Mouse (Mus musculus) kidney, embryonic 16.5 days (tissue): Measurements from ENCODE around the gene Gm11937. TPM values are rescaled to one million over a fixed set of nuclear protein-coding genes. Genes with fewer than 3 reads are reported as not detected.
"Not testable (repeated sequence)": the region's sequence is repeated elsewhere in the genome, so short reads cannot be mapped to it uniquely, and the experiment has no call there.

Experiments
- ATAC-seq: fragments of 200-750 bp; cut with Nextera tagmentation; 2 replicates; pipeline ENCODE4 v1.8.0; 2017; ENCODE audit warnings: moderate TSS enrichment; ENCODE audit not compliant: low FRiP score, low TSS enrichment
- H3K27ac ChIP-seq: fragments of 300-500 bp; sonication (generic); 2 replicates; pipeline ENCODE4 v1.5.1; 2014; ENCODE audit warnings: low read length
- H3K27me3 ChIP-seq: fragments of 300-500 bp; sonication (generic); 2 replicates; pipeline ENCODE4 v1.6.1; 2014; ENCODE audit warnings: low read length, control low read depth, mixed read lengths; ENCODE audit not compliant: insufficient read depth
- H3K36me3 ChIP-seq: fragments of 300-500 bp; sonication (generic); 2 replicates; pipeline ENCODE4 v1.6.1; 2014; ENCODE audit warnings: low read length, control low read depth, mixed read lengths; ENCODE audit not compliant: insufficient read depth
- H3K4me1 ChIP-seq: fragments of 300-500 bp; sonication (generic); 2 replicates; pipeline ENCODE4 v1.6.1; 2014; ENCODE audit warnings: low read length, control low read depth, mixed read lengths; ENCODE audit not compliant: insufficient read depth
- H3K4me2 ChIP-seq: fragments of 300-500 bp; sonication (generic); replicated peaks from 2 replicates; pipeline ENCODE4 v1.6.1; 2014; ENCODE audit warnings: low read depth, low read length
- H3K4me3 ChIP-seq: fragments of 300-500 bp; sonication (generic); 2 replicates; pipeline ENCODE4 v1.5.1; 2014; ENCODE audit warnings: mild to moderate bottlenecking, low read length
- H3K9ac ChIP-seq: fragments of 300-500 bp; sonication (generic); replicated peaks from 2 replicates; pipeline ENCODE4 v1.6.1; 2014; ENCODE audit warnings: low read length
- H3K9me3 ChIP-seq: fragments of 300-500 bp; sonication (generic); 2 replicates; pipeline ENCODE4 v1.6.1; 2016; ENCODE audit warnings: low read length, control low read depth
- WGBS: fragments of 180-500 bp; shearing (Covaris S2); extraction: QIAGEN DNeasy Blood & Tissue Kit; methylation state at CpG from one replicate; pipeline ENCODE4 v1.1.7; 2014; 5-methylcytosine and 5-hydroxymethylcytosine counted together
- polyA plus RNA-seq: library from polyadenylated mRNA; unstranded; fragments of >200 nt; fragmentation: Nextera tagmentation; extraction: Ambion mirVana; gene quantifications from 2 replicates; pipeline ENCODE4 v1.2.1, GENCODE M21; 2015

Gm11937 gene
- not detected in 2 replicates for polyA plus RNA-seq

DNA sequence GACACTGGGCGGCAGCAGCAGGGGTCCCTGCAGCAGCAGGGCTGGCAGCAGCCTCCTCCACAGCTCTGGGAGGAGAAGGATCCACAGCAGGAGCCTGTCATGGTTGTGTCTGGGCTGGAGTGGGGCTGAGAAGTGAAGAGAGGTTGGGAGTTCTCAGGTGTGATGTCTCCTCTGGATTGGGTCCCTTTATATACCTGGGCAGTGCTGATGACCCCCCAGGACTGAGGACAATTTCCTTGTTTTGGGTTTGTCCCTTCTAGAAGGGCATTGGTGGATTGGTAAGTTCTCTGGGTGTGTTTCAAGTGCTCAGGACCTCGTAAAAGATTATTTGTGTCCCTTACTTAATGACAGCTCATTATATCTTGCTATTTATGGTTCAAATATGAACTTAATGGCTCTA lies at the start of gene Gm11937:
Gm11937 (minus strand) TSS at position 101 of the 400 bp plus-strand sequence.
- not testable (repeated sequence) for H3K27ac ChIP-seq, ATAC-seq, H3K9ac ChIP-seq, H3K4me1 ChIP-seq, H3K27me3 ChIP-seq, H3K9me3 ChIP-seq, H3K36me3 ChIP-seq, H3K4me3 ChIP-seq, H3K4me2 ChIP-seq
- WGBS = 43% methylated on average over 2 of the region's 2 CpGs

DNA sequence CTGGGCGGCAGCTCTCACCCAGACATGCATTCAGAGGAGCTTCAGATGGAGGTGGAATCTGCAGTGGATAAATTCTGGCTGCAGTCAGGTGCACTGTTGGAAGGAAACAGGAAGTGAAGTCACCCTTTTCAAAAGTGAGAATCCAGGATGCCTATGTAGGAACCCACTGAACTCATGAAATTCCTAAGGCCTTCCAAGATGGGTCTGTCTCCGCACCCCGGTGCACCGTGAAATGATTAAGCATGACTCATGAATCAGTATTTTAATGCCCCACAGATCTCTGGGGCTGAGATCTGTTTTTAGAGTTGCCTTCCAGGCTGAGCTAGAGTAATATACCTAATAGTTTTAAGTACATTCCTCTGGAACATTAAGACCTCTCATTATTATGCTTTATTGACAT lies 49.3 kb upstream of the Gm11937 start:
- Histone ChIP-seq H3K4me3 (no peak overlapping the region), H3K9ac (no peak overlapping the region), H3K27ac (no peak overlapping the region), H3K4me2 (no peak overlapping the region), H3K9me3 (no peaks in the 10 kb centered on the region), H3K27me3 (no peaks in the 10 kb centered on the region), H3K36me3 (no peaks in the 10 kb centered on the region), H3K4me1 (no peaks in the 10 kb centered on the region)
- no peak for ATAC-seq
- WGBS = 76% methylated on average over 4 of the region's 4 CpGs

DNA sequence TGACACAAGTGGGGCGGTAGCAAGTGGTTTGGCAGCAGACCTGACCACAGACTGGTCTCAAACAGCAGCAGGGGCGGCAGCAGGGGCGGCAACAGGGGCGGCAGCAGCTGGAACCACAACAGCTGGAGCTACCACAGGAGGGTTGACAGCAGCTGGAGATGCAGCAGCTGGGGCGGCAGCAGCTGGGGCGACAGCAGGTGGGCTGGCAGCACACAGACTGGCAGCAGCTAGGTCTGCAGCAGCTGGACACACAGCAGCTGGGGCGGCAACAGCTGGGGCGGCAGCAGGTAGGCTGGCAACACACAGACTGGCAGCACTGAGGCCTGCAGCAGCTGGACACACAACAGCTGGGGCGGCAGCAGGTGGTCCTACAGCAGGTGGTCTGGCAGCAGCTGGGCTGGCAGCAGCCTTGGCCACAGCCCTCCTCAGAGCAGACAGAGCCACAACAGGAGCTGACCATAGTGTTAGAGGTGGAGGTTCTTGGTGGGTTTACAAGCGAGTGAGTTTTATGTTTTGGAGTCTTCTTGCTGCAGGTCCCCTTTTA lies 48.5 kb upstream of the Gm11937 start, which contains the start of gene Gm11563:
Gm11563 (minus strand) TSS at position 494 of the 544 bp plus-strand sequence.
- not testable (repeated sequence) for H3K4me2 ChIP-seq, ATAC-seq, H3K9me3 ChIP-seq, H3K4me3 ChIP-seq, H3K4me1 ChIP-seq, H3K27ac ChIP-seq, H3K9ac ChIP-seq, H3K36me3 ChIP-seq, H3K27me3 ChIP-seq
- WGBS = 52% methylated on average over 10 of the region's 10 CpGs

DNA sequence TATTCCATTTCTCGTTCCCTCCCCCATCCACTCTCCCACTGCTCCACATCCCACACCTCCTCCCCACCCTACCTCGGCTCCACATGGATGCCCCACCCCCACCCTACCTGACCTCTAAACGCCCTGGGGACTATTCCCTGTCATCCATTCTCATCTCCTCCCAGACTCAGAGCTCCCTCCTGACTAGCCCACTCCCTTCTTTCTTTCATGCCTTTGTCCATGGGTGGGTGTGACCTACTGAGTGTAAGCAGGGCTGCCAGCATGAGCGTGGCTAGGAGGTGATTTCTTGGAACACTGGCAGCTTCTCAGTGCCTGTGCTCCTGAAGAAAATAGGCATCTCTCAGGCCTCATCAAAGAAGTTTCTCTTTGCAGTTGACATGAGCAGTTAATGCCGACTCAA lies 47.1 kb upstream of the Gm11937 start:
- no peak for ATAC-seq
- H3K27ac ChIP-seq = no peak overlapping the region
- WGBS = 32% methylated on average over 5 of the region's 5 CpGs
- H3K27me3 ChIP-seq = no peaks in the 10 kb centered on the region
- H3K4me1 ChIP-seq = no peaks in the 10 kb centered on the region
- H3K36me3 ChIP-seq = no peaks in the 10 kb centered on the region
- no peaks in the 10 kb centered on the region for H3K9me3 ChIP-seq
- H3K9ac ChIP-seq = no peak overlapping the region
- no peak overlapping the region for H3K4me2 ChIP-seq
- no peak overlapping the region for H3K4me3 ChIP-seq

DNA sequence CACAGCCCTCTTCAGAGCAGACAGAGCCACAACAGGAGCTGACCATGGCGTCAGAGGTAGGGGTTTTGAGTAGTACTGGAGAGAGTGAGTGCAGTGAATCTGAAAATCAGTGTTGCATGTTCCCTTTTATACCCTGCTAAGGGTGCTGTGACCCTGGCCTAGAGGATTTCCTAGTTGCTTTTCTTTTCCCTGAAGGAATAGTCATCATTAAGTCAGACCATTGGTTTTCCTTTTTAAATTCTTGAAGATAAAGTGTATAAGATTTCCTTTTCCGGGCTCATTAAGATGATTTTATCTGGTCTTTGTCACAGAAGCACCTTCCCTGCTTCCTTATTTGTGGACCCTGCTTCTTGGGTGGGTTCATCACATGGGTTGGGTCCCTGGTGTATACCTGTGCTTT lies 40.1 kb upstream of the Gm11937 start, which contains the start of gene Gm11555:
Gm11555 (minus strand) TSS at position 101 of the 400 bp plus-strand sequence.
- Histone ChIP-seq H3K27ac (no peak within 1 kb of the TSS), H3K36me3 (no peaks in the 10 kb centered on the region), H3K4me2 (no peak within 1 kb of the TSS), H3K4me3 (no peak within 1 kb of the TSS), H3K27me3 (no peaks in the 10 kb centered on the region), H3K4me1 (no peaks in the 10 kb centered on the region), H3K9me3 (no peaks in the 10 kb centered on the region), H3K9ac (no peak within 1 kb of the TSS)
- no peak for ATAC-seq
- 69% methylated on average over 2 of the region's 2 CpGs for WGBS

DNA sequence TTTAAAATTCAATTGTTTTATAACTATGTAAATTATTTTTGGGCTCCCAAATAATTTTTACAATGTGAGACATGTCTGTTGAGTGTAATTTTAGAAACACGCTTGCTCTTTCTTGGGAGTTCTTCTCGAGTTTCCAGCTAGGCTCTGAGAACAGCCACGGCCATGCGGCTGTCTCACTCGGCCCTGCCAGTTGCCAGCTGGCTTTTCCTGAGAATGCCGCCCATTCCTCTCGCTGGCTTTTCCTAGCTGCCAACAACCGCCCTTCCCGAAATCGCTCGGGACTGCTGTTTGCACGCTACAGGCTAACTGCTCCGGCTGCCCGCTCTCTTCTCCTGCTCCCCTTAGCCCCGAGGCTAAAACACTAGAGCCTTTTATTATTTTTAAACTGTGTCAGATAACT lies 36.5 kb upstream of the Gm11937 start:
- Histone ChIP-seq H3K9me3 (no peaks in the 10 kb centered on the region), H3K27me3 (no peaks in the 10 kb centered on the region), H3K4me1 (no peaks in the 10 kb centered on the region), H3K4me3 (no peak overlapping the region), H3K27ac (no peak overlapping the region), H3K4me2 (no peak overlapping the region), H3K9ac (no peak overlapping the region), H3K36me3 (no peaks in the 10 kb centered on the region)
- 80% methylated on average over 15 of the region's 15 CpGs for WGBS
- ATAC-seq = no peak

DNA sequence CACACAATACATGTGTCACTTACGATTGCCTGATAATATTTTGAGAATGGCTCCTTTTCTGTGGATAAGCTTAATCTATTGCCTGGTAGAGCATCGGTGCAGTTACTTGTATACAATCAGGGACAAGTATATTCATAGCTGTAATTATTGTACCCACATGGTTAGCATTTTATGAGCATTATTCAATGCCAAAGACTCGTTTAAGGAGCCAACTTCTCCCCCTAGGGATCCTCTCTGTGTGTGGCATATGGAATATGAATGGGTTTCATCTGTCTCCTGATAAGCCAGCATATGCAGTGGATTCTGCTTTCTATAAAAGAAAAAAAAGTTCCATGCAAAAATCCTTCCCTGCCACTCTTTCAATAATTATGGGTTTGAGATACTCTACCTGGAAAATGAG lies 34.4 kb upstream of the Gm11937 start:
- 79% methylated on average over 3 of the region's 3 CpGs for WGBS
- Histone ChIP-seq H3K4me1 (no peaks in the 10 kb centered on the region), H3K4me2 (no peak overlapping the region), H3K9me3 (no peaks in the 10 kb centered on the region), H3K36me3 (no peaks in the 10 kb centered on the region), H3K4me3 (no peak overlapping the region), H3K9ac (no peak overlapping the region), H3K27me3 (no peaks in the 10 kb centered on the region), H3K27ac (no peak overlapping the region)
- ATAC-seq = no peak

DNA sequence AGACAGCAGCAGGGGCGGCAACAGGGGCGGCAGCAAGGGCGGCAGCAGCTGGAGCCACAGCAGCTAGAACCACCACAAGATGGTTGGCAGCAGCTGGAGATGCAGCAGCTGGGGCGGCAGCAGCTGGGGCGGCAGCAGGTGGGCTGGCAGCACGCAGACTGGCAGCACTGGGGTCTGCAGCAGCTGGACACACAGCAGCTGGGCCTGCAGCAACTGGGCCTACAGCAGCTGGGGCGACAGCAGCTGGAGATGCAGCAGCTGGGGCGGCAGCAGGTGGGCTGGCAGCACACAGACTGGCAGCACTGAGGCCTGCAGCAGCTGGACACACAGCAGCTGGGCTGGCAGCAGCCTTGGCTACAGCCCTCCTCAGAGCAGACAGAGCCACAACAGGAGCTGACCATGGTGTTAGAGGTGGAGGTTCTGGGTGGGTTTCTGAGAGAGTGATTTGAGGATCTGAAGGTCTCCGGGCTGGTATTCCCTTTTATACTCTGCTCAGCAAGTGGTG lies 33.7 kb upstream of the Gm11937 start, which contains the start of gene Krtap4-7:
Krtap4-7 (minus strand) TSS at position 455 of the 505 bp plus-strand sequence.
- not testable (repeated sequence) for H3K27me3 ChIP-seq, H3K9me3 ChIP-seq, ATAC-seq, H3K4me1 ChIP-seq, H3K27ac ChIP-seq, H3K36me3 ChIP-seq, H3K4me2 ChIP-seq, H3K4me3 ChIP-seq, H3K9ac ChIP-seq
- 84% methylated on average over 9 of the region's 9 CpGs for WGBS

DNA sequence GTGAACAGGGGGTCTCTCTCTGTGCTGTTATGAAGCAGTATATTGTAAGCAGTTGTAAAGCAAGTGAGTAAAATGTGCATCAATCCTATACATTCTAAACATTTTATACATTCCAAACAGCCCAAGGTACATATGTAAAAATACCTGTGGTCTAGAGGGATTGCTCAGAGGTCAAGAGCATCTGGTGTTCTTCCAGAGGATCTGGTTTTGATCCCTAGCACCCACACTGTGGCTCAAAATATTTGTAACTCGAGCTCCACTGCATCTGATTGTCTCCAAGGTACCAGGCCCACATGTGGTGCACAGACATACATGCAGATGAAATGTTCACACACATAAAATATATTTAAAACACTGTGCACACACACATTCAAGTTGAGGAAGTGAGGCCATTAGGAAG lies 30.9 kb upstream of the Gm11937 start:
- no peak overlapping the region for H3K4me3 ChIP-seq
- ATAC-seq = no peak
- no peak overlapping the region for H3K9ac ChIP-seq
- WGBS = 42% methylated on average over 1 of the region's 1 CpGs
- no peaks in the 10 kb centered on the region for H3K9me3 ChIP-seq
- H3K27me3 ChIP-seq = no peaks in the 10 kb centered on the region
- H3K27ac ChIP-seq = no peak overlapping the region
- no peak overlapping the region for H3K4me2 ChIP-seq
- H3K4me1 ChIP-seq = no peaks in the 10 kb centered on the region
- H3K36me3 ChIP-seq = no peaks in the 10 kb centered on the region

DNA sequence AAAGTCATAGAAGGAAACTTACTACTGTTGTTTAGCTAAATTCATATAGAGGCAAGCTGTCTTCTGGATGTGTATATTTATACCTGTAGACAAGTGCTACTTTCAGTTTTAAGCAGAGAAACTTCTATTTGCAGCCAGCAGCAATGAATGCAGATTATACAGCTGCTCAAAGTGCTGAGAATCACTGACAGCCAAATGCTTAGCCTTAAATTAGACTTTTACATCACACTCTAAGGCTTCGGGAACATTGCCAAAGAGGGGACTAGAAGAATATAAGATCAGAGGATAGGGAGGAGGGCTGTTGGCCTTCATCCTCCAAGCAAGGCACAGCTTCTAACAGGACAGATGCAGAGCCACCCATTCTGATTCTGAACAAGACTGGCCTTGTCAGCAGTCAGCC lies 27.1 kb upstream of the Gm11937 start:
- Histone ChIP-seq H3K9ac (no peak overlapping the region), H3K27ac (no peak overlapping the region), H3K4me3 (no peak overlapping the region), H3K36me3 (no peaks in the 10 kb centered on the region), H3K4me1 (no peaks in the 10 kb centered on the region), H3K4me2 (no peak overlapping the region), H3K27me3 (no peaks in the 10 kb centered on the region), H3K9me3 (no peaks in the 10 kb centered on the region)
- ATAC-seq = no peak
- 65% methylated on average over 1 of the region's 1 CpGs for WGBS
